Mouse (Mus musculus) forebrain, postnatal 0 days (tissue): ENCODE data around the gene D630039A03Rik. TPM values are rescaled to one million over a fixed set of nuclear protein-coding genes. Genes with fewer than 3 reads are reported as not detected.

Experiments
- ATAC-seq: fragments of 200-750 bp; cut with Nextera tagmentation; 2 replicates; pipeline ENCODE4 v1.8.0; 2017; ENCODE audit warnings: mild to moderate bottlenecking, moderate library complexity
- DNase-seq: peaks from one replicate; pipeline ENCODE4 v3.0.0-alpha.2; 2015
- H3K27ac ChIP-seq: fragments of 300-500 bp; sonication (generic); 2 replicates; pipeline ENCODE4 v1.5.1; 2014; ENCODE audit warnings: low read depth, mild to moderate bottlenecking, antibody characterized with exemption, low read length, moderate library complexity, mixed read lengths
- H3K27me3 ChIP-seq: fragments of 300-500 bp; sonication (generic); 2 replicates; pipeline ENCODE4 v1.6.1; 2014; ENCODE audit warnings: mild to moderate bottlenecking, low read length, mixed read lengths; ENCODE audit not compliant: insufficient read depth
- H3K36me3 ChIP-seq: fragments of 300-500 bp; sonication (generic); 2 replicates; pipeline ENCODE4 v1.6.1; 2014; ENCODE audit warnings: mild to moderate bottlenecking, moderate library complexity; ENCODE audit not compliant: insufficient read depth
- H3K4me1 ChIP-seq: fragments of 300-500 bp; sonication (generic); 2 replicates; pipeline ENCODE4 v1.6.1; 2014; ENCODE audit warnings: antibody characterized with exemption; ENCODE audit not compliant: insufficient read depth
- H3K4me2 ChIP-seq: fragments of 300-500 bp; sonication (generic); 2 replicates; pipeline ENCODE4 v1.6.1; 2014; ENCODE audit warnings: low read depth, mild to moderate bottlenecking, moderate library complexity
- H3K4me3 ChIP-seq: fragments of 300-500 bp; sonication (generic); 2 replicates; pipeline ENCODE4 v1.5.1; 2014; ENCODE audit warnings: low read depth, low read length, mixed read lengths
- H3K9ac ChIP-seq: fragments of 300-500 bp; sonication (generic); 2 replicates; pipeline ENCODE4 v1.6.1; 2014; ENCODE audit warnings: mild to moderate bottlenecking
- H3K9me3 ChIP-seq: fragments of 300-500 bp; sonication (generic); 2 replicates; pipeline ENCODE4 v1.6.1; 2016; ENCODE audit warnings: low read length
- CTCF ChIP-seq: sonication (generic); IDR thresholded peaks from 2 replicates; pipeline ENCODE4 v1.5.1; 2016; ENCODE audit warnings: antibody characterized with exemption, control low read depth, low read depth
- WGBS: fragments of 180-500 bp; shearing (Covaris S2); extraction: QIAGEN DNeasy Blood & Tissue Kit; methylation state at CpG from one replicate; pipeline ENCODE4 v1.1.7; 2014; 5-methylcytosine and 5-hydroxymethylcytosine counted together
- polyA plus RNA-seq: library from polyadenylated mRNA; unstranded; fragments of >200 nt; fragmentation: Nextera tagmentation; extraction: Ambion mirVana; gene quantifications from 2 replicates; pipeline ENCODE4 v1.2.1, GENCODE M21; 2015
- total RNA-seq: library from RNA; depleted of rRNA; stranded (reverse); fragments of >200 nt; gene quantifications from 2 replicates; pipeline ENCODE4 v1.2.3, GENCODE M21; 2014

D630039A03Rik gene
- total and polyA plus RNA-seq, 2 experiments from 2014 or later = 0.29 TPM; not detected in 1

DNA sequence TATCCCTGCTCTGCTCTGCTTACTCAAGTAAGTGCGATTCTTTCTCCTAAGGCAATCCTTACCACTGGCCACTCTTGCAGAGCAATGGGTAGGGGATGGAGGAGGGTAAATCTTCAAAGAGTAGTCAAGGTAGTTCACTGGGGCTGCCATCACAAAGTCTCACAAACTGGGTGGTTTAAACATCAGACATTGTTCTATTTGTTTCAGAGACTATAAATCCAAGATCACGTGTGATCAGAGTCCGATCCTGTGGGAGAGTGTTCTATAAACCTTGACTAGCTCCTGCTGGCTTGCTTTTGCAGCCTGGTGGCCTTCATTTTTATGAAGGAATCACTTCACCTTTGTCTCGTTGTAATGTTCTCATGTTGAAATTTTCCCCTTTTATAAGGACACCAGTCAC lies 614 bp upstream of the D630039A03Rik start:
- Histone ChIP-seq H3K4me3 (no peak overlapping the region), H3K9ac (no peak overlapping the region), H3K36me3 (no peaks in the 10 kb centered on the region), H3K4me2 (no peak overlapping the region), H3K27ac (no peak overlapping the region), H3K9me3 (no peaks in the 10 kb centered on the region), H3K4me1 (no peaks in the 10 kb centered on the region), H3K27me3 (no peaks in the 10 kb centered on the region)
- no peak for DNase-seq
- WGBS = 74% methylated on average over 4 of the region's 4 CpGs
- no peak for ATAC-seq
- no peak for TF ChIP-seq CTCF

GRCm38 (mm10) chr4:57915216-57915965 lies 706 bp downstream of the D630039A03Rik start:
- Histone ChIP-seq H3K4me2 (no peak overlapping the region), H3K27ac (no peak overlapping the region), H3K4me3 (no peak overlapping the region), H3K27me3 (no peaks in the 10 kb centered on the region), H3K9ac (no peak overlapping the region), H3K9me3 (no peaks in the 10 kb centered on the region), H3K36me3 (no peaks in the 10 kb centered on the region), H3K4me1 (no peaks in the 10 kb centered on the region)
- ATAC-seq (peak; percentile 48), DNase-seq (peak; percentile 20)
- no peak for TF ChIP-seq CTCF
- WGBS = 39% methylated on average over 17 of the region's 17 CpGs

DNA sequence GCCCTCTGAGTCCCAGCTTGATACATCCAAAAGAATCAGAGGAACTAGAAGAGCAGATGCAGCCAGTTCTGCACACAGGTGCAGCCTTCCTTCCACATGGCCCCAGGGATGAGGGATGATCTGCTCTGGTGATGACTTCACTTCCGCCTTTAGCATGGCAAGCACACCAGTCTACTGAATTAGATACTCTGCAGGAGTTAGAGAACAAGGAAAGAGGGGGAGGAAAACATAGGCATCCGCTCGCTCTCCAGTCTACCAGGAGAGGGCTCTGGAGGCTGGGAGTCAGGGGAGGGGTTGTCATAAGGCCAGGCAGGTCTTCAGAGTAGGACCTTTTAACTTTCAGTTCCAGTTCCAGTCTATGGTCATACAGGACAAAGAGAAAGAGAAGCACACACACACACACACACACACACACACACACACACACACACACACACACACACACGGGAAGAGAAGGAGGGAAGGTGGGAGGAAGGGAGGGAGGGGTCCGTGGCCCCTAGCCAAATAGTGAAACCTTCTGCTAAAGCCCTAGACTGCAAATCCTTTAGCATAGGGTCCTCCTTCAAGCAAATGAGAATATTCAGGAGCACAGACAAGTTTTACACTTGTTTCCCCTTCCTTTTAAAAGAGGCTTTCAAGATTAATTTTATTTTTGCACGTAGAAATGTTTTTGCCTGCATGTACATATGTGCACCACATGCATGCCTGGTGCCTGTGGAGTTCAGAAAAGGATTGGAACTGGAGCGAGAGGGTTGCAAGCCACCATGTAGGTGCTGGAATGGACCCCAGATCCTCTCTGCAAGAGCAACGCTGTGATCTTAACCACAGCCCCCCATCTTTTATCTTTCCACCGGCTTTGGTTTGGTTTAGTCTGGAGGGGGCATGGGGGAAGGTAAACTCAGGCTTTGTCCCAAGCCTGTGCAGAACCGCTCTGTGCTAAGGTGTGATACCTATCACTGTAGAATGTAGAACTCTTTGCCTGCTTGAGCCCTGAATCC lies 1.6 kb downstream of the D630039A03Rik start:
- DNase-seq = no peak
- no peaks in the 10 kb centered on the region for H3K36me3 ChIP-seq
- ATAC-seq = no peak

GRCm38 (mm10) chr4:57913021-57913420 lies 3.1 kb downstream of the D630039A03Rik start:
- no peaks in the 10 kb centered on the region for H3K36me3 ChIP-seq
- no peaks in the 10 kb centered on the region for H3K9me3 ChIP-seq
- H3K27me3 ChIP-seq = no peaks in the 10 kb centered on the region
- no peak overlapping the region for H3K27ac ChIP-seq
- TF ChIP-seq CTCF = no peak
- no peak overlapping the region for H3K9ac ChIP-seq
- ATAC-seq = no peak
- H3K4me3 ChIP-seq = no peak overlapping the region
- H3K4me1 ChIP-seq = no peaks in the 10 kb centered on the region
- no peak for DNase-seq
- H3K4me2 ChIP-seq = no peak overlapping the region

More for the DNA sequence above, 1.6 kb downstream of the D630039A03Rik start:
- Histone ChIP-seq H3K27ac (no peak overlapping the region), H3K4me2 (no peak overlapping the region), H3K4me3 (no peak overlapping the region), H3K9me3 (no peaks in the 10 kb centered on the region), H3K27me3 (no peaks in the 10 kb centered on the region), H3K9ac (no peak overlapping the region), H3K4me1 (no peaks in the 10 kb centered on the region)
- 69% methylated on average over 10 of the region's 10 CpGs for WGBS
- no peak for TF ChIP-seq CTCF

GRCm38 (mm10) chr4:57908860-57909259 lies 7.2 kb downstream of the D630039A03Rik start:
- no peaks in the 10 kb centered on the region for H3K4me1 ChIP-seq
- no peak overlapping the region for H3K4me2 ChIP-seq
- DNase-seq (no peak), ATAC-seq (no peak)
- no peaks in the 10 kb centered on the region for H3K9me3 ChIP-seq
- no peak overlapping the region for H3K9ac ChIP-seq
- H3K27ac ChIP-seq = no peak overlapping the region
- no peak overlapping the region for H3K4me3 ChIP-seq
- no peak for TF ChIP-seq CTCF
- no peaks in the 10 kb centered on the region; the same call in 1 of the 2 replicates for H3K27me3 ChIP-seq
- no peaks in the 10 kb centered on the region for H3K36me3 ChIP-seq
- 91% methylated on average over 6 of the region's 6 CpGs for WGBS

DNA sequence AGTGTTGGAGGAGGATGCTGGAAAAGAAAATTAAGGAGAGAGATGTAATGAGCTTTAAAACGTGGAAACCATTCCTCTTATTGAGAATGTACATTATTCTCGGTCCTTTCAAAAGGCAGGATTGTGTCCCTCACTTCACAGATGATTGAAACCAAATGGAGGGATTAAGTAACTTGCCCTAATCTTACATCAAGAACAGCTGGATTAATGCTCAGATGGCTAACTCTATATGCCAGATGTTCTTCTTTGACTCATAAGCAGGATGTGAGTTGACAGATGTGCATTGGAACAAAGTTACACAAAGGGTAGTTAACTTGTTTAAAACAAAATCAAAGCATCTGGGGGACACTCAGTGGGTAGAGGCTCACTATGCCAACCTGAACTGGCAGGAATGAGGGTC lies 9.4 kb downstream of the D630039A03Rik start:
- Histone ChIP-seq H3K9me3 (no peaks in the 10 kb centered on the region), H3K27me3 (no peaks in the 10 kb centered on the region; the same call in 1 of the 2 replicates), H3K9ac (no peak overlapping the region), H3K4me2 (no peak overlapping the region), H3K4me1 (no peaks in the 10 kb centered on the region), H3K36me3 (no peaks in the 10 kb centered on the region), H3K4me3 (no peak overlapping the region), H3K27ac (no peak overlapping the region)
- WGBS = 21% methylated on average over 2 of the region's 2 CpGs
- no peak for ATAC-seq
- no peak for DNase-seq
- no peak for TF ChIP-seq CTCF

DNA sequence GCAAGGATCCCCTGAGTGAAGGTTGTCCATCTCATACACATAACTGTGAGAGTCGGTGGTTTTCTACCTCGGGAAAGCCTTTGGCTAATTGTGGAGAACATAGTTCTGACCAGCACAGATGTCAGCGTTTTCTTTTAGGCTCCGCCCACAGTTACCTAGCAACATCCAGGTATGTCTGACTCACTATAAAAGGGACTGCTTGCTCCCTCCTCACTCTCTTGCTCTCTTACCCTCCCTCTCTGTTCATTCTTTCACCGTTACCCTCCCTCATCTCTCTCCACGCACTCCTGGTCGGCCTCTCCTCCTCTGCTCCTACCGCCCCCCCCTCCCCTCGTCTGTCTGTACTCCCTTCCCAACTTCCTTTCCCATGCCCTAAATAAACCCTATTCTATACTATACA lies 11.5 kb downstream of the D630039A03Rik start:
- Histone ChIP-seq H3K36me3 (no peaks in the 10 kb centered on the region), H3K4me1 (no peaks in the 10 kb centered on the region), H3K27me3 (no peaks in the 10 kb centered on the region; the same call in 1 of the 2 replicates), H3K4me2 (no peak overlapping the region), H3K9me3 (no peaks in the 10 kb centered on the region), H3K27ac (no peak overlapping the region), H3K9ac (no peak overlapping the region), H3K4me3 (no peak overlapping the region)
- no peak for TF ChIP-seq CTCF
- DNase-seq (no peak), ATAC-seq (peak; percentile 13; the same call in 1 of the 2 replicates)
- WGBS = 24% methylated on average over 9 of the region's 9 CpGs
